Mouse (Mus musculus) midbrain, embryonic 14.5 days (tissue): ENCODE data around the gene Gm5431. TPM values are rescaled to one million over a fixed set of nuclear protein-coding genes. Genes with fewer than 3 reads are reported as not detected.
A peak's percentile ranks its signal among the peaks of the same experiment; 100 is the strongest.

Experiments used
- ATAC-seq: fragments of 200-750 bp; cut with Nextera tagmentation; 2 replicates; pipeline ENCODE4 v1.8.0; 2017; ENCODE audit warnings: moderate number of reproducible peaks, moderate library complexity; ENCODE audit not compliant: low FRiP score, low TSS enrichment
- DNase-seq: peaks from one replicate; pipeline ENCODE4 v3.0.0-alpha.2; 2015
- H3K27ac ChIP-seq: fragments of 300-500 bp; sonication (generic); replicated peaks from 2 replicates; pipeline ENCODE4 v1.5.1; 2014; ENCODE audit warnings: mild to moderate bottlenecking, low read depth, low read length, moderate library complexity
- H3K27me3 ChIP-seq: fragments of 300-500 bp; sonication (generic); 2 replicates; pipeline ENCODE4 v1.6.1; 2014; ENCODE audit warnings: low read length, control low read depth, mixed read lengths; ENCODE audit not compliant: control insufficient read depth, insufficient read depth
- H3K36me3 ChIP-seq: fragments of 300-500 bp; sonication (generic); 2 replicates; pipeline ENCODE4 v1.6.1; 2014; ENCODE audit warnings: low read length, control low read depth; ENCODE audit not compliant: control insufficient read depth, insufficient read depth
- H3K4me1 ChIP-seq: fragments of 300-500 bp; sonication (generic); 2 replicates; pipeline ENCODE4 v1.6.1; 2014; ENCODE audit warnings: mild to moderate bottlenecking, antibody characterized with exemption, low read length, control low read depth; ENCODE audit not compliant: control insufficient read depth, insufficient read depth
- H3K4me2 ChIP-seq: fragments of 300-500 bp; sonication (generic); 2 replicates; pipeline ENCODE4 v1.6.1; 2014; ENCODE audit warnings: mild to moderate bottlenecking, low read length, moderate library complexity
- H3K4me3 ChIP-seq: fragments of 300-500 bp; sonication (generic); replicated peaks from 2 replicates; pipeline ENCODE4 v1.5.1; 2014; ENCODE audit warnings: low read depth, low read length
- H3K9ac ChIP-seq: fragments of 300-500 bp; sonication (generic); replicated peaks from 2 replicates; pipeline ENCODE4 v1.6.1; 2014; ENCODE audit warnings: mild to moderate bottlenecking, low read length, moderate library complexity
- H3K9me3 ChIP-seq: fragments of 300-500 bp; sonication (generic); 2 replicates; pipeline ENCODE4 v1.6.1; 2016; ENCODE audit warnings: low read length, control low read depth, mixed read lengths; ENCODE audit not compliant: control insufficient read depth
- WGBS: fragments of 180-500 bp; shearing (Covaris S2); extraction: QIAGEN DNeasy Blood & Tissue Kit; methylation state at CpG from one replicate; pipeline ENCODE4 v1.1.7; 2014; 5-methylcytosine and 5-hydroxymethylcytosine counted together
- polyA plus RNA-seq: library from polyadenylated mRNA; unstranded; fragments of >200 nt; fragmentation: Nextera tagmentation; extraction: Ambion mirVana; gene quantifications from 2 replicates; pipeline ENCODE4 v1.2.1, GENCODE M21; 2014

Gm5431 gene
- polyA plus RNA-seq, 1 experiment from 2014 or later = 0.34 TPM

GRCm38 (mm10) chr11:48838181-48838797, 63.7 kb downstream of the Gm5431 start:
- Histone ChIP-seq H3K4me2 (peak overlapping the region; percentile 58), H3K9ac (peak overlapping the region; percentile 69), H3K4me3 (peak overlapping the region; percentile 77), H3K36me3 (no peaks in the 10 kb centered on the region), H3K4me1 (peaks cover 7% of the 10 kb centered on the region), H3K9me3 (no peaks in the 10 kb centered on the region), H3K27ac (peak overlapping the region; percentile 66; the same call in 1 of the 2 replicates), H3K27me3 (peaks cover 10% of the 10 kb centered on the region)
- WGBS = 3% methylated on average over 16 of the region's 16 CpGs
- ATAC-seq (0 out of 2 replicates have a peak, but pooled peaks have one; percentile 15), DNase-seq (no peak)

Other genes starting within 250 kb of the Gm5431 start
- 505 and 506 TPM in 2 replicates for gene Rack1, start 101.9 kb downstream of the Gm5431 start, polyA plus RNA-seq
- gene Trim41, start 84.9 kb downstream of the Gm5431 start, polyA plus RNA-seq = 6.3 and 8.4 TPM in 2 replicates
- 0.75 and 1.6 TPM in 2 replicates for gene Trim7, start 76.1 kb downstream of the Gm5431 start, polyA plus RNA-seq
- 3.2 and 4.5 TPM in 2 replicates for gene Gm12184, start 75.6 kb downstream of the Gm5431 start, polyA plus RNA-seq
- 1.4 and 5.0 TPM in 2 replicates for gene Irgm1, start 30.5 kb downstream of the Gm5431 start, polyA plus RNA-seq
- gene Psme2b, start 44.0 kb upstream of the Gm5431 start, polyA plus RNA-seq = 1.4 and 1.7 TPM in 2 replicates
- gene Olfr56, start 76.7 kb upstream of the Gm5431 start, polyA plus RNA-seq = not detected in 2 replicates
- 0.39 TPM in 1 of 2 replicates, not detected in the other for gene 9930111J21Rik1, start 77.2 kb upstream of the Gm5431 start, polyA plus RNA-seq
- not detected in 2 replicates for gene Gm12185, start 90.0 kb upstream of the Gm5431 start, polyA plus RNA-seq
- 0.74 TPM in 1 of 2 replicates, not detected in the other for gene Tgtp1, start 92.0 kb upstream of the Gm5431 start, polyA plus RNA-seq
- gene 9930111J21Rik2, start 149.0 kb upstream of the Gm5431 start, polyA plus RNA-seq = 0.04 and 0.46 TPM in 2 replicates
- 0.76 TPM in 1 of 2 replicates, not detected in the other for gene Tgtp2, start 162.0 kb upstream of the Gm5431 start, polyA plus RNA-seq
- gene Ifi47, start 174.4 kb upstream of the Gm5431 start, polyA plus RNA-seq = 0.16 and 3.5 TPM in 2 replicates
- gene Olfr1396, start 212.7 kb upstream of the Gm5431 start, polyA plus RNA-seq = not detected in 2 replicates
- gene Olfr1395, start 240.1 kb upstream of the Gm5431 start, polyA plus RNA-seq = not detected in 2 replicates